Mouse (Mus musculus) bone marrow macrophage, adult 2 months (primary cell): ENCODE results near the gene Lbh. TPM values are rescaled to one million over a fixed set of nuclear protein-coding genes. Genes with fewer than 3 reads are reported as not detected.

Source experiments
- H3K27ac ChIP-seq: 2 replicates; pipeline ENCODE4 v1.5.1; 2012; ENCODE audit warnings: low read depth, low read length; ENCODE audit not compliant: insufficient read depth
- H3K4me1 ChIP-seq: 2 replicates; pipeline ENCODE4 v1.6.1; 2012; ENCODE audit warnings: low read length; ENCODE audit not compliant: control insufficient read depth, insufficient read depth
- H3K4me3 ChIP-seq: 2 replicates; pipeline ENCODE4 v1.5.1; 2012; ENCODE audit warnings: mild to moderate bottlenecking, low read length, moderate library complexity; ENCODE audit not compliant: insufficient read depth
- CTCF ChIP-seq: IDR thresholded peaks from 2 replicates; pipeline ENCODE4 v1.5.1; 2012; ENCODE audit warnings: low read depth, mild to moderate bottlenecking, low read length, moderate library complexity
- POLR2A ChIP-seq: IDR thresholded peaks from 2 replicates; pipeline ENCODE4 v1.6.1; 2012; ENCODE audit warnings: mild to moderate bottlenecking, low read depth, low read length, borderline replicate concordance
- polyA plus RNA-seq: library from polyadenylated mRNA; stranded (reverse); fragments of >200 nt; gene quantifications from 2 replicates; pipeline ENCODE4 v1.2.4, GENCODE M21; 2012; ENCODE audit not compliant: missing spikeins, insufficient read depth, insufficient read length

The Lbh gene
- polyA plus RNA-seq, 1 experiment, result 29.7 TPM

DNA sequence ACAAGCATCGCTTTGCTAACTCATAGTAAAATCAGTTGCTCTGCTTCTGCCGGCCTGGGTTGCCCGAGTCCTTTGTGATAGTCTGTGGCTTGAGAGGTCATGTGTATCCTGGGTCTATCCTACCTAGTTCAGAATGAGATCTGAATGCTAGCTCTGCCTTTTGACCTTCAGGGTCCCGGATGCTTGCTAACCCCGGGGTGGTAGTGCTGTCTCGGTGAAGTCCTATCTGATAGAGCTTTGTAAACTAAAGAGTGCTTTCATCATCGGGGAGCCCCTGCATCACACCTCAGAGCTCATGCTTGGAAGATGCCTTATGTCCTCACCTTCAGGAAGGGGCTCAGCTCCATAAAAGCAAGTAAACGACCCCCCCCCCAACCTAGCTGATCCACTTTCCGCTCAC lies 19.1 kb downstream of the Lbh start:
- Histone ChIP-seq H3K4me3 (no peak overlapping the region), H3K27ac (no peak overlapping the region), H3K4me1 (peaks cover 16% of the 10 kb centered on the region)
- TF ChIP-seq POLR2A, result no peak

DNA sequence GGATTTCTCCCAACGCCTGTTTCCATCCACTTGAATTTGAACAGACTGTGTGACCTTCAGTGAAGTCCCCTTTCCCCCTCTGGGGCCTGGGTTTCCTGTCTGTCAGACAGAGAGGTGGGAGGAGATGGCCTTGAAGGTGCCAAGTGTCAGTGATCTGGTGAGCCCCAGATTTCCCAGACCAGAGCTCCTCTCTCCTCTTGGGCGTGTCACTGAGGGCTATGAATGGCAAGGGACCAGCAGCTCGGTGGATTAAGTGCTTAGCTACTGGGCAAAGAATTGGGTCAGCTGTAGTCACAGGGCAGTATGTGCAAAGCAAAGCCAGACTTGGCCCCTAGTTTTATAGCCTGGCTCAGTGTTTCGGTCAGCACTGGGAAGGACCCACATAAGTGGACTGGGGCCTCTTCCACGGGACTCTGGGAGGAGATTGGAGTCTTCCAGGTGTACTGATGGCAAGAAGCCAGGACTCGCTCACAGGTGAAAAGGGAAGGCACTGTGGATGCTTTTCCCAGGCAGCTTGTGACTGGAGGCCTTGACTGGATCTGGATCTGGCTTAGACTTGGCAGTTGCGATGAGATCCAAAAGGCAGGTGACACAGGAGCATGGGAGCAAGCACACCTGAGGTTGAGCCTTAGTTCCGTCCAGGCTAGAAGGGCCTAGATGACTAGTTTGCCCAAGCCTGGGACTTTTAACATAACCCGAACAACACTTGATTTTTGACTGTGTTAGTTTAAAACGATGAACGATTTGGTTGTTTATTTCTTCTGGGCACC lies 20.1 kb downstream of the Lbh start:
- no peak overlapping the region for H3K4me3 ChIP-seq
- TF ChIP-seq POLR2A (no peak), CTCF (no peak)
- peaks cover 16% of the 10 kb centered on the region for H3K4me1 ChIP-seq
- H3K27ac ChIP-seq, result no peak overlapping the region

DNA sequence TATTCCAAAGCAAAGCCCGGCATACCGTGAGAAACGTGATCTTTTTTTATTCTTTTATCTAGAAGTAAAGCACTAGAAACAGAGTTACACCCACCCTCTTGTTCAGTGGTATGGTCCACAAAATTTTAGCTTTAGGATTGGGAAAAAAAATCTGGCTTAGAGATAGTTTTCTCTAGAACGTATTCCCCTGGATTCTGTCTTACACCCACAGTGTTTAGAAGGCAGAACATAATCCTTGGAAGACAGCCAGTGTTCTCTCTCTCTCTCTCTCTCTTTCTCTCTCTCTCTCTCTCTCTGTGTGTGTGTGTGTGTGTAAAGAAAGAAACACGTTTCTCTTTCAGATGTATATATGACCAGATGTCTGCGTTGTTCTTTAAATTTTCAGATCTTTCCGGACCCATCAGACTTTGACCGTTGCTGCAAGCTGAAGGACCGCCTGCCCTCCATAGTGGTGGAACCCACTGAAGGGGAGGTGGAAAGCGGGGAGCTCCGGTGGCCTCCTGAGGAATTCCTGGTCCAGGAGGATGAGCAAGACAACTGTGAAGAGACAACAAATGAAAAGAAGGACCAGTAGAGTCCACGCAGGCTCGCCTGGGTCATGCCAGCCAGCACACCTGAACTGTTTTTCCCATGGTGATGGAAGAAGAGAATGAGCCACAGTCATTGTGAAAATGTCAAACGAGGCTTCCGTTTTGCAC lies 20.9 kb downstream of the Lbh start:
- Histone ChIP-seq H3K4me1 (peaks cover 16% of the 10 kb centered on the region), H3K4me3 (no peak overlapping the region), H3K27ac (no peak overlapping the region)
- TF ChIP-seq CTCF (no peak), POLR2A (no peak)

DNA sequence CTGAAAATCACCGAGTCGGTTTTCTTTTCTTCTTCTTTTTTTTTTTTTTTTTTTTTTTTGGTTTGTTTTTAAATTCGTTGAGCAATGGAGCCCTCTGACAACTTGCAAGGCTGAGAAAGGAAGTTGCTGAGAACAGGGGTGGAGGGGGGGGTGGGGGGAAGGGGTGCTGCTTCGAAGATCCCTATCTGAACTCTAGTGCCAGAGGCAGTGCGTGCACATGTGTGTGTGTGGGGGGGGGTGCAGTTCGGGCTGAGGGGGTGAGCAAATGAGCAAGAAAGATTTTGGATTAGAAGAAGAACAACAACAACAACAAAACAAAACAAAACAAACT lies 21.4 kb downstream of the Lbh start:
- H3K4me3 ChIP-seq, result no peak overlapping the region
- H3K4me1 ChIP-seq, result peaks cover 11% of the 10 kb centered on the region
- TF ChIP-seq CTCF (no peak), POLR2A (no peak)
- H3K27ac ChIP-seq, result peak overlapping the region; percentile 28; the same call in 1 of the 2 replicates

DNA sequence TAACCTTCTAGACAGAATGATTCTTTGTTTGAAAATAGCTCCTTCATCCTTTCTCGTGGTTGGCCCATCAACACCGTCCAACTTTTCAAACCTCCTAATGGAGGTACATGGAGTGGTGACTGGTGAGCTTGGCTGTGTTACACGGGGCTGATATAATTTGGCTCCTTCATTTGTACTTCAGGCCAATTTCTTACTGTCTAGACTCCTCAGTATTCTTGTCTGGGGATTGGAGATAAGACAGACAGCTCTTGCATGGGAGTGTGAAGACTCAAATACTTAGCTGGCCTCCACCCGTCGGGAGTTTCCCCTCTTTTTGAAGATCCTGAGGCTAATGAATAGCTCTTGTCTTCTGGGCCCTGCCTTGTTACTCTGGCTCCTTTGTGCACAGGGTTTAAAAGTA lies 26.3 kb downstream of the Lbh start:
- H3K4me1 ChIP-seq, result peaks cover 4% of the 10 kb centered on the region
- no peak overlapping the region for H3K4me3 ChIP-seq
- TF ChIP-seq CTCF (no peak), POLR2A (no peak)
- H3K27ac ChIP-seq, result no peak overlapping the region

DNA sequence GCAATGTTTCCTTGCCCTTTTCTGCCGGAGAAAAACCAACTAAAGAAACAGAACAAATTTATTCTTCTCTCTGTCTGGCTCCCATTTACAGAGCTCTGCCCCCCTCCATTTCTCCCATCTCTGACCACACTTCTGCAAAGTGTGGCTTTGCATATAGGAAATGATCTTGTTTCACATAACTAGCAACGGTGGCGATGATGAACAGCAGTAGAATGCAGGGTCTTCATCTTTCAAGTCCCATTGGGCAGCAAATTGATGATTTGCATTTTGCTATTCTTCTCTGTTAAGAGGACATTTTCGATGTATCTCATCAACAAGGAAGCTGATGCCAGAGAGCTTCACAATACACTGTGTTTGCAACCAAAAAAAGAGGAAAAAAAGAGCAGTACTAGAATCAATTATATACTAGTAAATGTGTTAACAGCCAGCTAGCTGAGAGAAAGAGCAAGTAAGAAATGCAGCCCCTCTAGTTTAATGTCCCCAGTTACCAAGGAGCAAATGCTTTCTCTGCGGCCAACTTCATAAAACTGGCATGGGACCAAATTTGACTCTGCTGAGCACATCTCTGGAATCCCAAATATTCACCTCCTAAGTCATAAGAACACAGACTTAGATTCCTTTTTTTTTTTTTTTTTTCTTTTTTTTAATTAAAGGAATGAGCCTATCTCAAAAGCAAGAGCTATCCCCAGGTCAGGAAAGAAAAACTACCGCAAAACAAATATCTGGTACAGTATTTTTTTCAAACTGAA lies 29.2 kb downstream of the Lbh start:
- no peak overlapping the region for H3K4me3 ChIP-seq
- H3K27ac ChIP-seq, result no peak overlapping the region
- TF ChIP-seq CTCF (no peak), POLR2A (no peak)
- no peaks in the 10 kb centered on the region for H3K4me1 ChIP-seq

DNA sequence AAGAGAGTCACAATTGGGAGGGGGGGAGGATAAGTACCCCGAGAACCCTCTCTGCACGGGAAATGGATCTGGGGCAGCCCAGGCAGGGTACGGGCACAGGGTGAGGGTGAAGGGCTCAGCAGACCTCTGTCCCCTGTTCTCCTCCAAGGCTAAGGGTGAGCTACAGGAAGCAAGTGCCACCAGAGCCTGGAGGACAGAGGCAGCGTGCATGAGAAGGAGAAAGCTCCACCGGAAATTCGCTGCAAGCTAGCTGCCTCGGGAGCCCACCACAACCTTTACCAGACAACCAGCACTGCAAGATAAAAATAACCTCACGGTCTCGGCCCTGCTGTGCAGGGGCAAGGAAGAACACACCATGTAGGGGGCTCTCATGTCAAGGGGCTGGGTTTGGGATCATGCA lies 30.0 kb downstream of the Lbh start:
- H3K4me3 ChIP-seq, result no peak overlapping the region
- no peak overlapping the region for H3K27ac ChIP-seq
- TF ChIP-seq POLR2A, result no peak
- no peak for TF ChIP-seq CTCF
- H3K4me1 ChIP-seq, result no peaks in the 10 kb centered on the region

DNA sequence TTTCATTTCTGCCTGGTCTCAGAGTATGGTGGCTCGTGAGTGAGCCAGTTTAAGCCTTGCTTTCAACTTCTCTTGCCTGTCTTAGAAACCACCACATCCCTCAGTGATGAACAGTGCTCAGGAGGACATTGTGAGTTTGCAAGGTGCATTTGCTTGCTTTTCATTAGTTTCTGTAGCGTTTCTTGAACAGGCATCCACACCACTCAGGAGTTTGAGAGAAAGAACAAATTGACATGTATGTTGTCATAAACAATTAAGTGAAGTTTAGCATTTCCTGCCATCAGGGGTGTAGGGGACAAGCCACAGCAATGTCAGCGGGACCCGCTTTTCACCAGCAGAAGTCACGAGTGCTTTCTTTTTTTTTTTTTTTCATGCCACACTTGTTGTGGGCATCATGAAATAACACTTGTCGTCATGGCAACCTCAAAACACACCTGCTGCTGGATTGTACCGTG lies 31.2 kb downstream of the Lbh start:
- TF ChIP-seq CTCF, result no peak
- no peak for TF ChIP-seq POLR2A
- peaks cover 6% of the 10 kb centered on the region for H3K4me1 ChIP-seq
- H3K4me3 ChIP-seq, result no peak overlapping the region
- no peak overlapping the region for H3K27ac ChIP-seq

DNA sequence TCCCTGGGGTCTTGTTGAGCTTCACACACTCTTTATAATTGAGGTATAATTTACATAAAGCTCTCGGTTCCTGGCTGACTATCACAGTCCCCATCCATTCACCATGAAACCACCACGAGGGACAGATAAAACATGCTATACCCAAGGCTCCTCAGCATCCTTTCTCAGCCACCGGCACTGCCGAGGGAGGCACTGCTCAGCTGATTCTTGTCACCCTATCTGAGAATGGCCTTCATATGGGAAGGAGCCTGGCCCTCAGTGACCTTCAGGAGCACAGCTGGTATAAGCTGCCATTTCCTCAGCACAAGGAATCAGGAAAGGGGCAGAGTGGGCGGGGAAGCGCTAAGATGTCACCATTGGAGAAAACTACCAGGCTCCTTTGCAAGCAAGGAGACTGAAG lies 33.2 kb downstream of the Lbh start:
- TF ChIP-seq POLR2A (no peak), CTCF (no peak)
- Histone ChIP-seq H3K4me3 (no peak overlapping the region), H3K4me1 (peaks cover 15% of the 10 kb centered on the region), H3K27ac (no peak overlapping the region)
